Mouse (Mus musculus): ENCODE measurements around the gene Clec9a. TPM values are rescaled to one million over a fixed set of nuclear protein-coding genes. Genes with fewer than 3 reads are reported as not detected.

The Clec9a gene
- total RNA-seq, 2 experiments from 2014 or later = not detected

GRCm38 (mm10) chr6:129436025-129436424 lies 27.4 kb downstream of the Clec9a start:
- Histone ChIP-seq H3K27ac (no peak overlapping the region), H3K4me3 (no peak overlapping the region)
- intact Hi-C loops (cut with DNase I) = no loop called here
- TF ChIP-seq CTCF (IDR thresholded peaks at IDR 0.05) = no peak
- no peak for DNase-seq

DNA sequence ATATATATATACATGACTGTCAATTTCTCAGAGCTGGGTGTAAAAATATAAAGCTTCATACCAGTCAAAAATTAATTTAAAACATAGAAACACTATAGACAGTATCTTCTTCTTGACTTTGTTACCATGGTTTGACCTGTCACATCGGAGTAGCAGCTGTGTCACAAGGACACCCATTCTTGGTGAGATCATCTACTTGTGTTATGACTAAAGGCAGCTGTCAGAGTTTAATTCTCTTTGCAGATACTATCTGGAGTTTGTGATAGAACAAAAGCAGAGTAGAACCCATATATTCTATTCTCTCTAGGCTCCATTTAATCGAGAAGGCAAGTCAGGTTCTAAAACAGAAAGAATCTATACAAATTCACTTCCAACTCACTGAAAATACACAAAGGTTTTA lies 29.4 kb downstream of the Clec9a start:
- no peak overlapping the region for H3K27ac ChIP-seq
- no peak for DNase-seq
- no peak for TF ChIP-seq CTCF (IDR thresholded peaks at IDR 0.05)
- no peak overlapping the region for H3K4me3 ChIP-seq
- intact Hi-C loops (cut with DNase I) = no loop called here

DNA sequence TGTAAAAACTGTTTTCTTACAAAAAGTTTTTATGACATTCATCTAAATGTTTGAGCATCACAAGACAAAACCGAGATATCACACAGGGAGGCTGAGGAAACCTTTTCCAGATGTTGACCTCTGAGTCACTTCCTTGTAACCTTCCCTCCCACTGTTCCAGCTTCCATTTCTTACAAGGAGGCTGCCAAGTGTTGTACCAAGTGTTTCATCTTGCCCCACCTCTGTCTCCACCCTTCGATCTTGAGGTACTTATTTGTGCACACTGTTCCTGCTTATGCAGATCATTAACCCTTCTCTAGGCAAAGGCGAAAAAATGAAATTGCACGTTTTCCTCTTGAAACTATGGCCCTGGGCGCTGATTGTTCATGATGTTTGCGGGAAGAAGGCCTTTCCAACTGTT lies 41.1 kb downstream of the Clec9a start:
- Histone ChIP-seq H3K4me3 (peak overlapping the region; percentile 69), H3K27ac (peak overlapping the region; percentile 82)
- no peak for TF ChIP-seq CTCF (IDR thresholded peaks at IDR 0.05)
- DNase-seq = no peak
- intact Hi-C loops (cut with DNase I) = no loop called here

GRCm38 (mm10) chr6:129451411-129452039 lies 42.9 kb downstream of the Clec9a start, which contains the start of gene Clec1a:
Gene Clec1a, minus strand, starts transcription at chr6:129452000.
- TF ChIP-seq CTCF (IDR thresholded peaks at IDR 0.05) = no peak
- DNase-seq = peak; percentile 59
- peak within 1 kb of the TSS; percentile 82 for H3K27ac ChIP-seq
- intact Hi-C loops (cut with DNase I) = no loop called here
- peak within 1 kb of the TSS; percentile 69 for H3K4me3 ChIP-seq

GRCm38 (mm10) chr6:129471386-129471785 lies 62.7 kb downstream of the Clec9a start:
- TF ChIP-seq CTCF (IDR thresholded peaks at IDR 0.05) = no peak
- no peak for DNase-seq
- intact Hi-C loops (cut with DNase I) = no loop called here
- Histone ChIP-seq H3K4me3 (no peak overlapping the region), H3K27ac (no peak overlapping the region)

- Histone ChIP-seq H3K27ac (no peak overlapping the region), H3K4me3 (no peak overlapping the region)
- no peak for DNase-seq
- no peak for TF ChIP-seq CTCF (IDR thresholded peaks at IDR 0.05)
- intact Hi-C loops (cut with DNase I) = no loop called here
Measured at GRCm38 (mm10) chr6:129472627-129473026, 64.0 kb downstream of the Clec9a start.

Other genes with a start within 250 kb of the Clec9a start
- 100 to 1,000 TPM in 1 of 2 experiments, 10 to 100 TPM in 1; 73.7 to 109 TPM for gene Clec2d, start 228.2 kb upstream of the Clec9a start, total RNA-seq (2021)
- gene Cd69, start 133.4 kb upstream of the Clec9a start, total RNA-seq (2021) = not detected
- gene 4922502D21Rik, start 77.1 kb upstream of the Clec9a start, total RNA-seq (2021) = not detected
- under 1 TPM in 1 of 2 experiments, not detected in 1; 0.14 TPM for gene Clec12a, start 66.2 kb upstream of the Clec9a start, total RNA-seq (2021)
- gene Clec12b, start 23.0 kb upstream of the Clec9a start, total RNA-seq (2021) = not detected
- under 1 TPM in 1 of 2 experiments, not detected in 1; 0.42 TPM for gene Clec1b, start 11.6 kb upstream of the Clec9a start, total RNA-seq (2021)
- 1 to 10 TPM; 1.8 to 3.0 TPM for gene Clec1a, start 43.1 kb downstream of the Clec9a start, total RNA-seq (2021)
- gene Olr1, start 98.3 kb downstream of the Clec9a start, total RNA-seq (2021) = not detected
- gene Tmem52b, start 103.7 kb downstream of the Clec9a start, total RNA-seq (2021) = not detected
- 10 to 100 TPM; 64.0 to 81.6 TPM for gene Gabarapl1, start 124.3 kb downstream of the Clec9a start, total RNA-seq (2021)
- not detected for gene Klre1, start 169.0 kb downstream of the Clec9a start, total RNA-seq (2021)
- gene Klrd1, start 182.9 kb downstream of the Clec9a start, total RNA-seq (2021) = not detected
- gene Klrk1, start 215.0 kb downstream of the Clec9a start, total RNA-seq (2021) = not detected
- not detected for gene Klrc3, start 234.5 kb downstream of the Clec9a start, total RNA-seq (2021)